Mouse (Mus musculus) forebrain, embryonic 11.5 days (tissue): ENCODE measurements around the gene Gga1. TPM values are rescaled to one million over a fixed set of nuclear protein-coding genes. Genes with fewer than 3 reads are reported as not detected.

Experiments used
- ATAC-seq: fragments of 200-750 bp; cut with Nextera tagmentation; replicated peaks from 2 replicates; pipeline ENCODE4 v1.8.0; 2017; ENCODE audit warnings: moderate TSS enrichment; ENCODE audit not compliant: low FRiP score
- DNase-seq: peaks from one replicate; pipeline ENCODE4 v3.0.0-alpha.2; 2017; ENCODE audit warnings: low spot score
- H3K27ac ChIP-seq: fragments of 300-500 bp; sonication (generic); 2 replicates; pipeline ENCODE4 v1.5.1; 2014; ENCODE audit warnings: low read depth, low read length
- H3K27me3 ChIP-seq: fragments of 300-500 bp; sonication (generic); 2 replicates; pipeline ENCODE4 v1.6.1; 2014; ENCODE audit warnings: mild to moderate bottlenecking, low read length, mixed read lengths; ENCODE audit not compliant: control insufficient read depth, insufficient read depth
- H3K36me3 ChIP-seq: fragments of 300-500 bp; sonication (generic); 2 replicates; pipeline ENCODE4 v1.6.1; 2014; ENCODE audit warnings: mild to moderate bottlenecking, low read length, moderate library complexity, mixed read lengths; ENCODE audit not compliant: control insufficient read depth, insufficient read depth
- H3K4me1 ChIP-seq: fragments of 300-500 bp; sonication (generic); replicated peaks from 2 replicates; pipeline ENCODE4 v1.6.1; 2014; ENCODE audit warnings: low read length, mixed read lengths; ENCODE audit not compliant: control insufficient read depth, insufficient read depth
- H3K4me2 ChIP-seq: fragments of 300-500 bp; sonication (generic); 2 replicates; pipeline ENCODE4 v1.6.1; 2014; ENCODE audit warnings: low read depth, mild to moderate bottlenecking, low read length, moderate library complexity, mixed read lengths; ENCODE audit not compliant: severe bottlenecking
- H3K4me3 ChIP-seq: fragments of 300-500 bp; sonication (generic); 2 replicates; pipeline ENCODE4 v1.5.1; 2014; ENCODE audit warnings: low read depth, low read length
- H3K9ac ChIP-seq: fragments of 300-500 bp; sonication (generic); 2 replicates; pipeline ENCODE4 v1.6.1; 2014; ENCODE audit warnings: low read length
- H3K9me3 ChIP-seq: fragments of 300-500 bp; sonication (generic); 2 replicates; pipeline ENCODE4 v1.6.1; 2016; ENCODE audit warnings: low read length, mixed read lengths; ENCODE audit not compliant: control insufficient read depth
- WGBS: fragments of 180-500 bp; shearing (Covaris S2); extraction: QIAGEN DNeasy Blood & Tissue Kit; methylation state at CpG from one replicate; pipeline ENCODE4 v1.1.7; 2014; 5-methylcytosine and 5-hydroxymethylcytosine counted together
- polyA plus RNA-seq: library from polyadenylated mRNA; unstranded; fragments of >200 nt; fragmentation: Nextera tagmentation; extraction: Ambion mirVana; gene quantifications from 2 replicates; pipeline ENCODE4 v1.2.1, GENCODE M21; 2014

Gga1 gene
- polyA plus RNA-seq, 1 experiment from 2014 or later: 47.8 TPM

GRCm38 (mm10) chr15:78849485-78849884, 27.5 kb upstream of the Gga1 start:
- WGBS: 87% methylated on average over 12 of the region's 12 CpGs
- Histone ChIP-seq H3K9ac (no peak overlapping the region), H3K27me3 (peaks cover 4% of the 10 kb centered on the region; the same call in 1 of the 2 replicates), H3K36me3 (no peaks in the 10 kb centered on the region), H3K4me1 (peaks cover 3% of the 10 kb centered on the region; the same call in 1 of the 2 replicates), H3K4me3 (no peak overlapping the region), H3K27ac (no peak overlapping the region), H3K4me2 (no peak overlapping the region), H3K9me3 (no peaks in the 10 kb centered on the region)
- no peak for DNase-seq
- no peak for ATAC-seq

GRCm38 (mm10) chr15:78850059-78850824, 26.7 kb upstream of the Gga1 start:
- WGBS: 76% methylated on average over 14 of the region's 15 CpGs
- Histone ChIP-seq H3K4me2 (no peak overlapping the region), H3K9ac (no peak overlapping the region), H3K36me3 (no peaks in the 10 kb centered on the region), H3K4me3 (no peak overlapping the region), H3K27ac (no peak overlapping the region), H3K9me3 (no peaks in the 10 kb centered on the region), H3K27me3 (0 out of 2 replicates have a peak, but pooled peaks cover 2% of the 10 kb centered on the region), H3K4me1 (peaks cover 3% of the 10 kb centered on the region; the same call in 1 of the 2 replicates)
- ATAC-seq (no peak), DNase-seq (no peak)

- peaks cover 3% of the 10 kb centered on the region; the same call in 1 of the 2 replicates for H3K4me1 ChIP-seq
- no peaks in the 10 kb centered on the region for H3K36me3 ChIP-seq
- DNase-seq (no peak), ATAC-seq (no peak)
- 70% methylated on average over 6 of the region's 6 CpGs for WGBS
- no peak overlapping the region for H3K4me3 ChIP-seq
- no peaks in the 10 kb centered on the region for H3K9me3 ChIP-seq
- H3K27ac ChIP-seq: no peak overlapping the region
- H3K27me3 ChIP-seq: 0 out of 2 replicates have a peak, but pooled peaks cover 2% of the 10 kb centered on the region
- no peak overlapping the region for H3K9ac ChIP-seq
- no peak overlapping the region for H3K4me2 ChIP-seq
These were observed 26.0 kb upstream of the Gga1 start for GRCm38 (mm10) chr15:78850944-78851343.

GRCm38 (mm10) chr15:78851505-78852153, 25.4 kb upstream of the Gga1 start:
- Histone ChIP-seq H3K9me3 (no peaks in the 10 kb centered on the region), H3K9ac (no peak overlapping the region), H3K27me3 (0 out of 2 replicates have a peak, but pooled peaks cover 2% of the 10 kb centered on the region), H3K4me3 (no peak overlapping the region), H3K4me1 (peaks cover 3% of the 10 kb centered on the region; the same call in 1 of the 2 replicates), H3K27ac (no peak overlapping the region), H3K36me3 (no peaks in the 10 kb centered on the region), H3K4me2 (peak overlapping the region; percentile 29; the same call in 1 of the 2 replicates)
- DNase-seq: peak; percentile 96
- peak; percentile 55; the same call in 1 of the 2 replicates for ATAC-seq
- WGBS: 16% methylated on average over 13 of the region's 13 CpGs

- Histone ChIP-seq H3K4me1 (peaks cover 3% of the 10 kb centered on the region; the same call in 1 of the 2 replicates), H3K27ac (no peak within 1 kb of the TSS), H3K9me3 (no peaks in the 10 kb centered on the region), H3K4me3 (no peak within 1 kb of the TSS), H3K4me2 (no peak within 1 kb of the TSS), H3K27me3 (0 out of 2 replicates have a peak, but pooled peaks cover 2% of the 10 kb centered on the region), H3K9ac (no peak within 1 kb of the TSS), H3K36me3 (no peaks in the 10 kb centered on the region)
- no peak for DNase-seq
- WGBS: 81% methylated on average over 8 of the region's 8 CpGs
- ATAC-seq: no peak
These were observed 21.6 kb upstream of the Gga1 start, which contains the start of gene Lgals2 for GRCm38 (mm10) chr15:78855303-78855965. Gene Lgals2 (minus strand): TSS chr15:78855529.

- Histone ChIP-seq H3K4me2 (no peak overlapping the region), H3K9ac (no peak overlapping the region)
- 85% methylated on average over 7 of the region's 7 CpGs for WGBS
These were observed 20.0 kb upstream of the Gga1 start for GRCm38 (mm10) chr15:78857009-78857408.

GRCm38 (mm10) chr15:78859311-78859710, 17.7 kb upstream of the Gga1 start:
- Histone ChIP-seq H3K4me2 (no peak overlapping the region), H3K9me3 (no peaks in the 10 kb centered on the region), H3K9ac (no peak overlapping the region), H3K27ac (no peak overlapping the region), H3K27me3 (no peaks in the 10 kb centered on the region), H3K4me3 (no peak overlapping the region), H3K36me3 (no peaks in the 10 kb centered on the region), H3K4me1 (no peaks in the 10 kb centered on the region)
- DNase-seq (no peak), ATAC-seq (no peak)
- 85% methylated on average over 4 of the region's 4 CpGs for WGBS

More at GRCm38 (mm10) chr15:78857009-78857408, 20.0 kb upstream of the Gga1 start:
- no peaks in the 10 kb centered on the region for H3K9me3 ChIP-seq
- ATAC-seq (no peak), DNase-seq (no peak)
- H3K36me3 ChIP-seq: no peaks in the 10 kb centered on the region
- H3K4me1 ChIP-seq: no peaks in the 10 kb centered on the region
- no peak overlapping the region for H3K4me3 ChIP-seq
- H3K27ac ChIP-seq: no peak overlapping the region
- H3K27me3 ChIP-seq: no peaks in the 10 kb centered on the region

- Histone ChIP-seq H3K4me2 (no peak overlapping the region), H3K4me3 (no peak overlapping the region), H3K4me1 (no peaks in the 10 kb centered on the region), H3K9ac (no peak overlapping the region), H3K27ac (no peak overlapping the region), H3K36me3 (no peaks in the 10 kb centered on the region), H3K9me3 (no peaks in the 10 kb centered on the region), H3K27me3 (no peaks in the 10 kb centered on the region)
- DNase-seq: no peak
- WGBS: 84% methylated on average over 6 of the region's 6 CpGs
- ATAC-seq: no peak
These were observed 17.3 kb upstream of the Gga1 start for GRCm38 (mm10) chr15:78859714-78860113.
